Mouse (Mus musculus): ENCODE results near the gene Fdps. TPM values are rescaled to one million over a fixed set of nuclear protein-coding genes. Genes with fewer than 3 reads are reported as not detected.
A peak's percentile ranks its signal among the peaks of the same experiment; 100 is the strongest.
"Not testable (repeated sequence)": the region's sequence is repeated elsewhere in the genome, so short reads cannot be mapped to it uniquely, and the experiment has no call there.

Gene Fdps
- total RNA-seq, 4 experiments from 2014 or later, result 84.1 to 119 (median 97.3) TPM

- DNase-seq (ENCODE audit: low spot score in 2 of 2), result no peak
Measured at GRCm38 (mm10) chr3:89102495-89103290, 934 bp upstream of the Fdps start.

- DNase-seq (ENCODE audit: low spot score in 2 of 2), result no peak
Measured at GRCm38 (mm10) chr3:89101459-89101811, 324 bp downstream of the Fdps start.

GRCm38 (mm10) chr3:89100811-89101210, 948 bp downstream of the Fdps start, which contains the start of gene Gm43738:
Gene Gm43738, minus strand, starts transcription at chr3:89101099.
- no peak for DNase-seq (ENCODE audit: low spot score in 2 of 2)

GRCm38 (mm10) chr3:89094021-89094420, 7.7 kb downstream of the Fdps start:
- DNase-seq (ENCODE audit: low spot score in 2 of 2), result no peak

GRCm38 (mm10) chr3:89093175-89093574, 8.6 kb downstream of the Fdps start, which contains the start of gene Rusc1:
Gene Rusc1, minus strand, starts transcription at chr3:89093311.
- DNase-seq (ENCODE audit: low spot score in 2 of 2), result peak; percentile 93 to 94

- DNase-seq (ENCODE audit: low spot score in 2 of 2), result no peak
Measured at GRCm38 (mm10) chr3:89092509-89093090, 9.2 kb downstream of the Fdps start.

- DNase-seq (ENCODE audit: low spot score in 2 of 2), result no peak
Measured at GRCm38 (mm10) chr3:89091811-89092508, 9.8 kb downstream of the Fdps start.

- peak; percentile 69 to 81 for DNase-seq (ENCODE audit: low spot score in 2 of 2)
Measured at GRCm38 (mm10) chr3:89090694-89091655, 10.8 kb downstream of the Fdps start.

- DNase-seq (ENCODE audit: low spot score in 2 of 2), result peak; percentile 83 to 85
Measured at GRCm38 (mm10) chr3:89089882-89090591, 11.7 kb downstream of the Fdps start.

- no peak for DNase-seq (ENCODE audit: low spot score in 2 of 2)
Measured at GRCm38 (mm10) chr3:89088974-89089373, 12.8 kb downstream of the Fdps start.

GRCm38 (mm10) chr3:89087338-89088110, 14.2 kb downstream of the Fdps start:
- DNase-seq (ENCODE audit: low spot score in 2 of 2), result peak in 1 of 2 experiments; percentile 81

- no peak for DNase-seq (ENCODE audit: low spot score in 2 of 2)
Measured at GRCm38 (mm10) chr3:89084654-89085190, 17.0 kb downstream of the Fdps start.

- DNase-seq (ENCODE audit: low spot score in 2 of 2), result no peak
Measured at GRCm38 (mm10) chr3:89084133-89084532, 17.6 kb downstream of the Fdps start.

GRCm38 (mm10) chr3:89082287-89082686, 19.5 kb downstream of the Fdps start:
- DNase-seq (ENCODE audit: low spot score in 2 of 2), result not testable (repeated sequence)

- no peak for DNase-seq (ENCODE audit: low spot score in 2 of 2)
Measured at GRCm38 (mm10) chr3:89077383-89077782, 24.4 kb downstream of the Fdps start.

- no peak for DNase-seq (ENCODE audit: low spot score in 2 of 2)
Measured at GRCm38 (mm10) chr3:89067265-89067664, 34.5 kb downstream of the Fdps start.

- no peak for DNase-seq (ENCODE audit: low spot score in 2 of 2)
Measured at GRCm38 (mm10) chr3:89061696-89062095, 40.1 kb downstream of the Fdps start.

- no peak for DNase-seq (ENCODE audit: low spot score in 2 of 2)
Measured at GRCm38 (mm10) chr3:89058783-89059182, 43.0 kb downstream of the Fdps start.

- no peak for DNase-seq (ENCODE audit: low spot score in 2 of 2)
Measured at GRCm38 (mm10) chr3:89058361-89058760, 43.4 kb downstream of the Fdps start.

Measured in layer of hippocampus, adult 8-10 months (tissue).